Mouse (Mus musculus) layer of hippocampus, adult 6 months (tissue): Measurements from ENCODE around the gene Ifngr2. TPM values are rescaled to one million over a fixed set of nuclear protein-coding genes. Genes with fewer than 3 reads are reported as not detected.

Source experiments
- long read RNA-seq, 2 experiments: library from polyadenylated mRNA; unstranded; transcript quantifications; one replicate each; pipeline ENCODE4 v2.0.0; 2019 to 2020
- microRNA-seq: library from miRNA; unstranded; fragments of <30 nt; microRNA quantifications from one replicate; pipeline ENCODE4 v1.2.0, GENCODE M21; 2020
- polyA plus RNA-seq: library from polyadenylated mRNA; unstranded; fragments of <200 nt; fragmentation: Nextera tagmentation; gene quantifications from 2 replicates; pipeline ENCODE4 v1.2.3, GENCODE M21; 2021

Gene Ifngr2
- 75.4 and 79.0 TPM in 2 replicates for polyA plus RNA-seq
- long read RNA-seq, experiment 1, transcript Ifngr2-201 (7 exons, 3,708 nt), result major isoform, 243 of 276 reads
- long read RNA-seq, experiment 1, partial matches to known transcripts, result 17 of 276 reads
- long read RNA-seq, experiment 1, other reads (novel, unspliced or antisense), result 16 of 276 reads
- long read RNA-seq, experiment 2, transcript Ifngr2-201 (7 exons, 3,708 nt), result major isoform, 642 of 694 reads
- long read RNA-seq, experiment 2, partial matches to known transcripts, result 16 of 694 reads
- long read RNA-seq, experiment 2, other reads (novel, unspliced or antisense), result 36 of 694 reads

GRCm38 (mm10) chr16:91546836-91547741 lies at the start of gene Ifngr2:
Gene Ifngr2 (plus strand): TSS chr16:91547072.

DNA sequence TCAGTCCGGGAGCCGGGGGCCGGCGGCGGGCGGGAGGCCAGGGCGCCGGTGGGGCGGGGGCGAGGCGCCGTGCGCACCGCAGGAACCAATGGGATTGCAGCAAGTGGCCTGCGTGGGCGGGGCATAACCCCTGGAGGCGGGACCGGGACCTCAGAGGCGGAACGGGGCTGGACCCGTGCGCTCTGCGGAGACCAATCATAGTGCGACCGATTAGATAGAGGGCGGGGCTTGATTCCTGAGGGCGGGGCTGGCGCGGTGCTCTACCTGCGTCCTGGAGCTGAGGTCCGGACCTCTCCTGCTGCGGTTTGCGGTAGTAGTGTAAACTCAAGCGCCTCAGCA lies 50.8 kb downstream of the Ifngr2 start, which contains the start of gene Tmem50b:
Gene Tmem50b, minus strand, starts transcription at position 129 of the 339 bp plus-strand sequence.

Small RNA genes lying within 50 kb of the gene (microRNA-seq; reads per million reads assigned to microRNA genes)
- gene Mir6367, result not detected

Other genes with a start within 250 kb of the Ifngr2 start
- 63.0 and 66.4 TPM in 2 replicates for gene Ifnar2, start 174.3 kb upstream of the Ifngr2 start, polyA plus RNA-seq
- gene Gm21970, start 155.4 kb upstream of the Ifngr2 start, polyA plus RNA-seq, result not detected in 2 replicates
- 15.2 and 17.8 TPM in 2 replicates for gene Il10rb, start 140.9 kb upstream of the Ifngr2 start, polyA plus RNA-seq
- gene Ifnar1, start 61.8 kb upstream of the Ifngr2 start, polyA plus RNA-seq, result 14.9 and 15.8 TPM in 2 replicates
- gene Tmem50b, start 50.7 kb downstream of the Ifngr2 start, polyA plus RNA-seq, result 138 and 169 TPM in 2 replicates
- 8.5 and 10.9 TPM in 2 replicates for gene Dnajc28, start 72.0 kb downstream of the Ifngr2 start, polyA plus RNA-seq
- gene Gart, start 99.9 kb downstream of the Ifngr2 start, polyA plus RNA-seq, result 24.0 and 26.1 TPM in 2 replicates
- 63.5 and 63.9 TPM in 2 replicates for gene Son, start 100.4 kb downstream of the Ifngr2 start, polyA plus RNA-seq
- 4.8 and 5.6 TPM in 2 replicates for gene Donson, start 141.7 kb downstream of the Ifngr2 start, polyA plus RNA-seq
- 162 and 167 TPM in 2 replicates for gene Cryzl1, start 181.9 kb downstream of the Ifngr2 start, polyA plus RNA-seq
- 18.0 and 21.7 TPM in 2 replicates for gene Itsn1, start 182.2 kb downstream of the Ifngr2 start, polyA plus RNA-seq